Mouse (Mus musculus): ENCODE measurements around the gene Cacng7. TPM values are rescaled to one million over a fixed set of nuclear protein-coding genes. Genes with fewer than 3 reads are reported as not detected.
"Not testable (repeated sequence)": the region's sequence is repeated elsewhere in the genome, so short reads cannot be mapped to it uniquely, and the experiment has no call there.

The Cacng7 gene
- polyA plus RNA-seq, 1 experiment from 2014 or later: 2.2 TPM

DNA sequence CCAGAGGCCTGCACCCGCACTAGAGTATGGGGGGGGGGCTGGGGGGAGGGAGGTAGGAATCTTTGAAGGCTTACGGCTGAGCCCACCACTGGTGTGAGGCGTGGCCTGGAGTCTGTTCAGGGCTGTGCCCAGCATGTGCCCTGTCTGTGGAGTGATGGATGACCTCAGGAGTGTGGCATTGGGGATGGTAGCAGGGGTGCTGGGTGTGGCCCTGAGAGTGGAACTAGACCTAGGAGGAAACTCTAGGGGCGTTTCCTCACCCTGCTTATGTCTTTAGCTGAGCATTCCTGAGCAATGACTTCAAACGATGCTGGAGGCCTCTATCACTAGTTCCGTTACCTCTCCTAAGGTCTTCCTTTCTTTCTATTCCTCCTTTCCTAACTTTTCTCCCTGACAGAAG, 41.6 kb upstream of the Cacng7 start:
- no peaks in the 10 kb centered on the region for H3K9me3 ChIP-seq (ENCODE audit: control insufficient read depth, low read length)
- peaks cover 12% of the 10 kb centered on the region; the same call in 1 of the 2 replicates for H3K4me1 ChIP-seq (ENCODE audit: control insufficient read depth, insufficient read depth, low read length)
- no peaks in the 10 kb centered on the region for H3K27me3 ChIP-seq (ENCODE audit: control insufficient read depth, insufficient read depth, low read length)
- ATAC-seq (ENCODE audit: low FRiP score, low TSS enrichment): no peak
- 33% methylated on average over 6 of the region's 6 CpGs for WGBS
- H3K4me3 ChIP-seq (ENCODE audit: low read length): peak overlapping the region; percentile 48
- H3K9ac ChIP-seq (ENCODE audit: low read depth, low read length): peak overlapping the region; percentile 59
- peak overlapping the region; percentile 51; the same call in 1 of the 2 replicates for H3K27ac ChIP-seq (ENCODE audit: low read depth, low read length)
- H3K36me3 ChIP-seq (ENCODE audit: control insufficient read depth, insufficient read depth, low read length): 0 out of 2 replicates have a peak, but pooled peaks cover 1% of the 10 kb centered on the region
- peak overlapping the region; percentile 74 for H3K4me2 ChIP-seq (replicated peaks; ENCODE audit: low read depth, low read length)

DNA sequence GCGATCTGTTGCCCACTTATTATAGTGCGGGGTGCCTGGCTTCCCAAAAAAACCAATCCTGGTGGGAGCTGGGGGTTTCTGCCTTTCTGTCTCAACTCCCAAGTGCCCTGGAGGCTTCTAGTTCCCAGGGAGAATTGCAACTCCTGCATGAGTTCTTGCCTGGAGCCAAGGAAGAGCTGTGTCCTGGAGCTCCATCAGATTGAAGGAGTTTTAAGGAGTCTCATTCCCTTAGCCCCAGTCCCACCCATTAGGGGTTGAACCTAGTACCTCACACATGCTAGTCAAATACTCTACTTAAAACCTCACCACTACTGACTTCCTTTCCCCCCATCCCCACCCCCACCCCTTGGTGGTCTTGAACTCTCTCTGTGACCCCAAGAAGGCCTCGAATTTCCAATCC, 41.0 kb upstream of the Cacng7 start:
- WGBS: 58% methylated on average over 3 of the region's 3 CpGs
- no peak for ATAC-seq (ENCODE audit: low FRiP score, low TSS enrichment)
- Histone ChIP-seq H3K9me3 (ENCODE audit: control insufficient read depth, low read length) (no peaks in the 10 kb centered on the region), H3K27me3 (ENCODE audit: control insufficient read depth, insufficient read depth, low read length) (no peaks in the 10 kb centered on the region), H3K4me1 (ENCODE audit: control insufficient read depth, insufficient read depth, low read length) (peaks cover 12% of the 10 kb centered on the region; the same call in 1 of the 2 replicates), H3K9ac (ENCODE audit: low read depth, low read length) (no peak overlapping the region), H3K27ac (ENCODE audit: low read depth, low read length) (peak overlapping the region; percentile 51), H3K4me3 (ENCODE audit: low read length) (peak overlapping the region; percentile 48), H3K36me3 (ENCODE audit: control insufficient read depth, insufficient read depth, low read length) (peaks cover 5% of the 10 kb centered on the region), H3K4me2 (replicated peaks; ENCODE audit: low read depth, low read length) (peak overlapping the region; percentile 74)

DNA sequence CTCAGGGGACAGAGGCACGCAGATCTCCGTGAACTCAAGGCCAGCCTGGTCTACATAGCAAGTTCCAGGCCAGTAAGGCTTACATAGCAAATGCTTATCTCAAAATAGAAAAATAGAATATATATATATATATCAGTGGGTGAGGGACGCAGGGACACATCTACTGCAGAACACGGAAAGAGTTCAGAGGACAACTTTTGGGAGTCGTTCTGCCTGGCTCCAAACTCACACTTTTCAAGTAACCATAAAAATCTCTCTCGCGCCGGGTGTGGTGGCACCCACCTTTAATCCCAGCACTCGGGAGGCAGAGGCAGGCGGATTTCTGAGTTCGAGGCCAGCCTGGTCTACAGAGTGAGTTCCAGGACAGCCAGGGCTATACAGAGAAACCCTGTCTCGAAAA, 40.5 kb upstream of the Cacng7 start:
- not testable (repeated sequence) for H3K9me3 ChIP-seq (ENCODE audit: control insufficient read depth, low read length); H3K27me3 ChIP-seq (ENCODE audit: control insufficient read depth, insufficient read depth, low read length); ATAC-seq (ENCODE audit: low FRiP score, low TSS enrichment); H3K36me3 ChIP-seq (ENCODE audit: control insufficient read depth, insufficient read depth, low read length)
- H3K4me1 ChIP-seq (ENCODE audit: control insufficient read depth, insufficient read depth, low read length): peaks cover 12% of the 10 kb centered on the region; the same call in 1 of the 2 replicates
- H3K4me2 ChIP-seq (replicated peaks; ENCODE audit: low read depth, low read length): peak overlapping the region; percentile 74
- peak overlapping the region; percentile 80 for H3K27ac ChIP-seq (ENCODE audit: low read depth, low read length)
- H3K9ac ChIP-seq (ENCODE audit: low read depth, low read length): 0 out of 2 replicates have a peak overlapping the region, but pooled peaks have one; percentile 44
- WGBS: 63% methylated on average over 11 of the region's 12 CpGs
- peak overlapping the region; percentile 48; the same call in 1 of the 2 replicates for H3K4me3 ChIP-seq (ENCODE audit: low read length)

DNA sequence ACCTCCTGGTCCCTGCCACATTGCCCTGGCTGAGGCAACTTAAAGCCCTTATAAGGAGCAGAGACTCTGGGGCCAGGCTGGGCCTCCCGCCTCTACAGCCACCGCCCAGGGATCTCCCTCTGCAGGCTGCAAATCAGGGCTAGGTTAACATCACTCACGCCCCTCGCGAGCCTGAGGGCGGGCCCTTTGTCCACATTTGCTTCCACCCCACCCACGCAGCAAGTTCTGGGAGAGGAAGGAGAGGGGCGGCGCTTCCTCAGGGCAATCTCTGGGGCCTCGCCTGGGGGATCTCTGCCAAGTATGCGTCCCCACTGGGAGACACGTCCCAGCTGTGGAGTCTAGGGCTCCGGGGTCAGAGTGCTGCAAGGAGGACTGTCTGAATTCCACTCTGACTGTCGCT, 40.0 kb upstream of the Cacng7 start:
- Histone ChIP-seq H3K36me3 (ENCODE audit: control insufficient read depth, insufficient read depth, low read length) (peaks cover 15% of the 10 kb centered on the region), H3K27me3 (ENCODE audit: control insufficient read depth, insufficient read depth, low read length) (no peaks in the 10 kb centered on the region), H3K4me3 (ENCODE audit: low read length) (peak overlapping the region; percentile 39), H3K27ac (ENCODE audit: low read depth, low read length) (peak overlapping the region; percentile 80), H3K4me2 (replicated peaks; ENCODE audit: low read depth, low read length) (peak overlapping the region; percentile 74), H3K9me3 (ENCODE audit: control insufficient read depth, low read length) (no peaks in the 10 kb centered on the region), H3K4me1 (ENCODE audit: control insufficient read depth, insufficient read depth, low read length) (peaks cover 12% of the 10 kb centered on the region; the same call in 1 of the 2 replicates), H3K9ac (ENCODE audit: low read depth, low read length) (peak overlapping the region; percentile 44; the same call in 1 of the 2 replicates)
- peak; percentile 83 for ATAC-seq (ENCODE audit: low FRiP score, low TSS enrichment)
- WGBS: 3% methylated on average over 14 of the region's 14 CpGs

DNA sequence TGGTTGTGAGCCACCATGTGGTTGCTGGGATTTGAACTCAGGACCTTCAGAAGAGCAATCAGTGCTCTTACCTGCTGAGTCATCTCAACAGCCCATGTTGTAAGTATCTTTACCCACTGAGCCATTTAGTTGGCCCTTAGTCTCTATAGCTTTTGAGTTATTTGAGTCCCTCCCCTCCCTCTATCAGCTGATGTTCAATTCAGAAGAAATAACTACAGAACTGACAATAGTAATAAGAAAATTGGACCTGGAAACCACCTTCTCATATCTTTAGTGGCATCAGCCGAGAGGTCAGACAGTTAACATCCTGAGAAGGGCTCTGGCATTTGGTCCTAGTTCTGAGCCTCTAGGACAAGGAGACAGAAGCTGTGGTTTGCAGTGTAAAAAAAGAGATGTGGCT, 38.0 kb upstream of the Cacng7 start:
- H3K27ac ChIP-seq (ENCODE audit: low read depth, low read length): no peak overlapping the region
- WGBS: 88% methylated on average over 1 of the region's 1 CpGs

DNA sequence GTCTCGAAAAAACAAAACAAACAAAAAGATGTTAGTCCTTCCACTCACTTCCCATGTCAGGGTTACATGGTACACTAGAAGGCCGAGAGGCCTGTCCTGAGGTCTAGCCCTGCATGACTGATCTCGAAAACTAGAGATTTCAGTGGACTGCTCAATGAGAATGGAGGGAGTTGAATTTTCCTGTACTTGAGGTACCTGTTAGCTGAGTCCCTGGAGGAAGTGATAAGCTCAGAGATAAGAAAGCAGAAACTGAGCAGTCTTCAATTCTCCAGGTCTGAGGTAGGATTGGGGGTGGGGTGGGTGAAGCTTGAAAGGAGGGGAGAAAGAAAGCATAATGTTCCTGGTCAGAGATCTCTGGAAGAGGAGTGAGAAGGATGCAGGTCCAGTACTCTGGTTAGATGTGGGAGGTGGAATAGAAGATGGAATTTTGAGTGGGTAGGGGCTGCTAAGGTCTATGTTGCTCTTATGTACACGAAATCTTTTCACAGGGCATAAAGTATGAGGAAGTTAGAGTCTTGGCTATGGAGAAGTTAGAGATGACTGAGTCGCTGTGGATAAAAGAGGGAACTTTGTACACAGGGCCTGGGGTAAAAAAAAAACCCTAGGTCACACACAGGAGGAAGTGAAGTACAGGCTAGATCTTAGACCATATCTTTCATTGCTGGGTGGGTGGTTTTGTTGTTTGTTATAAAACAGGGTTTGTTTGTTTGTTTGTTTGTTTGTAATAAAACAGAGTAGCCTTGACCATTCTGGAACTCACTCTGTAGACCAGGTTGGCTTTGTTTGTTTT, 37.2 kb upstream of the Cacng7 start:
- Histone ChIP-seq H3K36me3 (ENCODE audit: control insufficient read depth, insufficient read depth, low read length) (peaks cover 23% of the 10 kb centered on the region), H3K27ac (ENCODE audit: low read depth, low read length) (no peak overlapping the region), H3K27me3 (ENCODE audit: control insufficient read depth, insufficient read depth, low read length) (no peaks in the 10 kb centered on the region), H3K9ac (ENCODE audit: low read depth, low read length) (no peak overlapping the region), H3K4me2 (replicated peaks; ENCODE audit: low read depth, low read length) (no peak overlapping the region), H3K4me1 (ENCODE audit: control insufficient read depth, insufficient read depth, low read length) (peaks cover 12% of the 10 kb centered on the region; the same call in 1 of the 2 replicates), H3K4me3 (ENCODE audit: low read length) (no peak overlapping the region), H3K9me3 (ENCODE audit: control insufficient read depth, low read length) (no peaks in the 10 kb centered on the region)
- ATAC-seq (ENCODE audit: low FRiP score, low TSS enrichment): no peak
- 81% methylated on average over 5 of the region's 5 CpGs for WGBS

More for the DNA sequence above, 38.0 kb upstream of the Cacng7 start:
- Histone ChIP-seq H3K4me1 (ENCODE audit: control insufficient read depth, insufficient read depth, low read length) (peaks cover 12% of the 10 kb centered on the region; the same call in 1 of the 2 replicates), H3K4me2 (replicated peaks; ENCODE audit: low read depth, low read length) (no peak overlapping the region), H3K36me3 (ENCODE audit: control insufficient read depth, insufficient read depth, low read length) (peaks cover 23% of the 10 kb centered on the region), H3K27me3 (ENCODE audit: control insufficient read depth, insufficient read depth, low read length) (no peaks in the 10 kb centered on the region), H3K4me3 (ENCODE audit: low read length) (no peak overlapping the region), H3K9ac (ENCODE audit: low read depth, low read length) (no peak overlapping the region), H3K9me3 (ENCODE audit: control insufficient read depth, low read length) (no peaks in the 10 kb centered on the region)
- no peak for ATAC-seq (ENCODE audit: low FRiP score, low TSS enrichment)

DNA sequence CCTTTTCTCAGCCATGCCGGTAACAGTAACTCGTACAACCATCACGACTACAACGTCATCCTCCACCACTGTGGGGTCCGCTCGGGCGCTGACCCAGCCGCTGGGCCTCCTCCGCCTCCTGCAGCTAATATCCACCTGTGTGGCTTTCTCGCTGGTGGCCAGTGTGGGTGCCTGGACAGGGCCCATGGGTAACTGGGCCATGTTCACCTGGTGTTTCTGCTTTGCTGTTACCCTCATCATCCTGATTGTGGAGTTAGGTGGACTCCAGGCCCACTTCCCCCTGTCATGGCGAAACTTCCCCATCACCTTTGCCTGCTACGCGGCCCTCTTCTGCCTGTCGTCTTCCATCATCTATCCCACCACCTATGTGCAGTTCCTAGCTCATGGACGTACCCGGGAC, 36.0 kb upstream of the Cacng7 start:
- H3K9me3 ChIP-seq (ENCODE audit: control insufficient read depth, low read length): no peaks in the 10 kb centered on the region
- 88% methylated on average over 16 of the region's 16 CpGs for WGBS
- no peak overlapping the region for H3K4me3 ChIP-seq (ENCODE audit: low read length)
- H3K27me3 ChIP-seq (ENCODE audit: control insufficient read depth, insufficient read depth, low read length): 0 out of 2 replicates have a peak, but pooled peaks cover 5% of the 10 kb centered on the region
- H3K27ac ChIP-seq (ENCODE audit: low read depth, low read length): no peak overlapping the region
- no peak overlapping the region for H3K4me2 ChIP-seq (replicated peaks; ENCODE audit: low read depth, low read length)
- no peak for ATAC-seq (ENCODE audit: low FRiP score, low TSS enrichment)
- peaks cover 23% of the 10 kb centered on the region for H3K36me3 ChIP-seq (ENCODE audit: control insufficient read depth, insufficient read depth, low read length)
- peaks cover 8% of the 10 kb centered on the region; the same call in 1 of the 2 replicates for H3K4me1 ChIP-seq (ENCODE audit: control insufficient read depth, insufficient read depth, low read length)
- H3K9ac ChIP-seq (ENCODE audit: low read depth, low read length): no peak overlapping the region

DNA sequence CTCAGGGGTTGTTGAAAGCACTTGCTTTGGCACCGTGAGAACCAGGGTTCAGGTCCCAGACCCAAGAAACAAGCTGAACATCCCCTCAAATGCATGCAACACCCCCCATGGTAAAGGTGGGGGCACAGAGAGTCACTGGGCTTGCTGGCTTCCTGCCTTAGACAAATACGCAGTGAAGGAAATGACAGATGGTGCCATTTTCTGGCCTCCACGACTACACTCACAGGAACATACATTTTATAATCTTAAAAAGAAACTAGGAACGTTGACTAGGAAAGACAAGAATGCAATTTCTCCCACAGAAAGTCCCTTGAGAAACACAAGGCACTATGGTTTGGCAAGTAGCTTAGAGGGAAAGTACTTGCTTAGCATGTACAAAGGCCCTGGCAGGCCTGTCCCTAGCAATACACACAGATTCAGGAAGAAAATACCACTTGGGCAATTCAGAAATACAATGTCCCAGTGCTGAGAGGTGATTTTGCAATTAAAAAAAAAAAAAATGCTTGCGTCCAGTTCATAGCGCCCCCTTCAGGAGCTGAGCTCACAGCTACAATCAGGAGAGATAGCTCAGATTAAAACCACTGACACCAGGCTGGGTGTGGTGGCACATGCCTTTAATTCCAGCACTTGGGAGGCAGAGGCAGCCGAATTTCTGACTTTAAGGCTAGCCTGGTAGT, 32.7 kb upstream of the Cacng7 start:
- WGBS: 56% methylated on average over 7 of the region's 7 CpGs

More for the DNA sequence above, 32.7 kb upstream of the Cacng7 start:
- Histone ChIP-seq H3K4me2 (replicated peaks; ENCODE audit: low read depth, low read length) (no peak overlapping the region), H3K27me3 (ENCODE audit: control insufficient read depth, insufficient read depth, low read length) (peaks cover 33% of the 10 kb centered on the region), H3K9ac (ENCODE audit: low read depth, low read length) (no peak overlapping the region), H3K4me3 (ENCODE audit: low read length) (no peak overlapping the region), H3K9me3 (ENCODE audit: control insufficient read depth, low read length) (no peaks in the 10 kb centered on the region), H3K36me3 (ENCODE audit: control insufficient read depth, insufficient read depth, low read length) (peaks cover 23% of the 10 kb centered on the region), H3K27ac (ENCODE audit: low read depth, low read length) (no peak overlapping the region), H3K4me1 (ENCODE audit: control insufficient read depth, insufficient read depth, low read length) (peaks cover 9% of the 10 kb centered on the region; the same call in 1 of the 2 replicates)
- no peak for ATAC-seq (ENCODE audit: low FRiP score, low TSS enrichment)
